Mouse (Mus musculus): ENCODE data around the gene Eef1a2. TPM values are rescaled to one million over a fixed set of nuclear protein-coding genes. Genes with fewer than 3 reads are reported as not detected.

The Eef1a2 gene
- total RNA-seq, 2 experiments from 2014 or later, result 460 to 501 TPM

DNA sequence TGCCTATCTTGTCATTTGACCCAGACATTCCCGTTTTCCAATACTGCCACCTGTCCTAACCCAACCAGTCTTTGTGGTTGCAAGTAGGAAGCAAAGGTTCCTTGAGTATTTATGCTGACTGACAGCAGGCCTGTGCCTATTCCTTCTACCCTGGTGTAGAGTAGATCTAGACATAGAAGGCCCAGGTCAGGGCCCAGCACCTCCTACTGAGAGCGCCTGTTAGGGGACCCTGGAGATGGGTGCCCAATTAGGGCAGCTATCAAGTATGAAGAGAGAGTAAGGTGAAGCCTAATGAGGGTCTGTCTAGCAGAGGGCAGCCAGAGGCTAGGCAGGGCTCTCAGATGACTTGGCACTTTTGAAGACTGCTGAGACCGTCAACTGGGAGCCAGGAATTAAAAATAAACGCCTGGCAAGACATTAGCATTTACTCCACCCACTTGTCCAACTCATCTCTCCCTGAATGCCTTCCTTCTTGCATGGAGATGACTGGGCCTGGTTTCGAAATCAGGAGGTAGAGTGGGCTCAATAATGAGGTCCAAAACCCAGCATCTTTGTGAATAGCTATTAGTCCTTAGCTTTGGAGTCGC, 995 bp upstream of the Eef1a2 start:
- DNase-seq, result no peak

- DNase-seq, result no peak
These were observed 366 bp upstream of the Eef1a2 start for GRCm38 (mm10) chr2:181157180-181157579.

DNA sequence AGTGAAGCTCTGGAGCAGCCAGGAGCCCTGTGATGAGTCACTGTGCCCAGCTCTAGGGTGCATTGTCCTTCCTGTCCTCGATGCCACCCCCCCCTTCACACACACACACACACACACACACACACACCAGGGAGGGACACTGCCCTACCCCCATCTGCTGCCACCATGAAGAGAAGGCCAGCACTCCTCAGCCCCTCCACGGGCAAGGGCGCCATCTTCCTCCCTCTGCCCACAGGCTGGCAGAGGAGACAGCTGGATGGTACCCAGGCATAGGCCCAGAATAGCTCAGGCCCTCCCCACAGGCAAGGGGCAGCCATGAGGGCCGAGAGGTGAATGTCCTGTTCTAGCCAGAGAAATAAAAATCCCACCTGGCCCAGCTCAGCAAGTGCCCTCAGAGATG, 1.0 kb downstream of the Eef1a2 start:
- peak; percentile 57 for DNase-seq

DNA sequence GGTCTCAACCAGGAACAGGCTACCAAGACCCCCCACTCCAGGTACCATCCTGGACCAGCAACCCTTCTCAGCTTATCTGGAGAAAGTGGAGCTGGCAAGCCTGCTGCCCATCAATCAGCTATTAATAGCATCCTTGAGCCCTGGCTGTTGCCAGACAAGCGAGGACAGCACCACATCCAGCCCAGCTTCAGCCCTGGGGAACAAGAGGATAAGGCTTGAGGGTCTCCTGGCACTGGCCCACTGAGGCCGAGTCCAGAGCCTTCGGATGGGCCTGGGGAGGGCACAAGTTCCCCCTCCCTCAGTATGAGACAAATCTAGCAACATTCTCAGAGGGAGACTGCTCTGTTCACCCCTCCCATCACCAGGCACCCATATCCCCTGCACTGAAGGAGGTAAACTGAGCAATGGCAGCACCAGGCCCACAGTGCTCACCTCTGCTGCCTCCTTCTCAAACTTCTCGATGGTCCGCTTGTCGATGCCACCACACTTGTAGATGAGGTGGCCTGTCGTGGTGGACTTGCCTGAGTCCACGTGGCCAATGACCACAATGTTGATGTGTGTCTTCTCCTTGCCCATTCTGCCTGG, 1.9 kb downstream of the Eef1a2 start:
- DNase-seq, result peak; percentile 37

GRCm38 (mm10) chr2:181154361-181154760, 2.5 kb downstream of the Eef1a2 start:
- no peak for DNase-seq

DNA sequence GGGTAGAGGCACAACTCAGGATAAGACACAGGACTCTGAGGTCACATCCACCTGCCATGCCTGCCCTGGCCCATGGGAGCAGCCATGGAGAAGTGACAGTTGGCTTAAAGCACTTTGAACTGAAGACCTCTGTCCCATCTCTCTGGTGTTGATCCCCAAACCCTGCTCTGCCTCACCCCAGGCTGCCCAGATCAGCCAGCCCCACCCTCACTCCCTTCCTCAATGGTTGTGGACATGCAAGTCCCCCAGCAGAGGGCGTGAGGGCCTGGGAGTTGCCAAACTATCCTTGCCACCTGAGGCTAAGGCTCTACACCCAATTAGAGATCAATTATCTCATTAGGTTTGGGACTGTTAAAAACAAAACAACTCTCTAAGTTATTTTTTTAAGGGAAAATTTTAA, 3.0 kb downstream of the Eef1a2 start:
- peak; percentile 52 for DNase-seq

- no peak for DNase-seq
These were observed 3.7 kb downstream of the Eef1a2 start for GRCm38 (mm10) chr2:181153131-181153530.

DNA sequence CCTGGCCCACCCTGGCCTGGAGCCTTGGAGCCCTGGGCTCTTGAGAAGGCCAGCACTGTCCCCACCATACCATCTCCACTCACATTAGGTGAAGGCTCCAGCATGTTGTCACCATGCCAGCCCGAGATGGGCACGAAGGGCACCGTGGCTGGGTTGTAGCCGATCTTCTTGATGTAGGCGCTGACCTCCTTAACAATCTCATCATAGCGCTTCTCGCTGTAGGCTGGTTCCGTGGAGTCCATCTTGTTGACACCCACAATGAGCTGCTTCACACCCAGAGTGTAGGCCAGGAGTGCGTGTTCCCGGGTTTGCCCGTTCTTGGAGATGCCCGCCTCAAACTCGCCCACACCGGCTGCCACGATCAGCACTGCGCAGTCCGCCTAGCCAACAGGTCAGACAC, 4.1 kb downstream of the Eef1a2 start:
- DNase-seq, result no peak

GRCm38 (mm10) chr2:181150281-181150680, 6.5 kb downstream of the Eef1a2 start:
- DNase-seq, result no peak

DNA sequence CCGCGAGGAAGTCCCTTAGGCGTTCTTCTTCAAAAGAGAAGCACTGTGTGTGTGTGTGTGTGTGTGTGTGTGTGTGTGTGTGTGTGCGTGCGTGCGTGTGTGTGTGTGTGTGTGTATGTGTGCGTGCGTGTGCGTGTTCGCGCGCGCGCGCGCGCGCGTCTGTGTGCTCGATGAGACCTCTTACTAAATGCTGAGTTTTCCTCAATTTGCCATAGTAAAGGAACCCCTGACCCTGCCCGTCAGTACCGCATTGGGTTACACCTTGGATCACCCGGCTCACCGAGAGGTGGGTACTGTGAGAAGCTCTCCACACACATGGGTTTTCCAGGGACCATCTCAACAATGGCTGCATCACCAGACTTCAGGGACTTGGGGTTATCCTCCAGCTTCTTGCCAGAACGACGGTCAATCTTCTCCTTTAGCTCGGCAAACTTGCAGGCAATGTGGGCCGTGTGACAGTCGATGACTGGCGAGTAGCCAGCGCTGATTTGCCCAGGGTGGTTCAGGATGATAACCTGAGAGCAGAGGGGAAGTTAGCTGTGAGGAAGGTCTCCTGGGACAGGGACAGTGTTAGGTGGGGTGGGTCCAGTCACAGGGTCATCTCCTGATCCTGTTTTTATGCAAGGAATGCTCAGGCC, 8.4 kb downstream of the Eef1a2 start:
- DNase-seq, result no peak

DNA sequence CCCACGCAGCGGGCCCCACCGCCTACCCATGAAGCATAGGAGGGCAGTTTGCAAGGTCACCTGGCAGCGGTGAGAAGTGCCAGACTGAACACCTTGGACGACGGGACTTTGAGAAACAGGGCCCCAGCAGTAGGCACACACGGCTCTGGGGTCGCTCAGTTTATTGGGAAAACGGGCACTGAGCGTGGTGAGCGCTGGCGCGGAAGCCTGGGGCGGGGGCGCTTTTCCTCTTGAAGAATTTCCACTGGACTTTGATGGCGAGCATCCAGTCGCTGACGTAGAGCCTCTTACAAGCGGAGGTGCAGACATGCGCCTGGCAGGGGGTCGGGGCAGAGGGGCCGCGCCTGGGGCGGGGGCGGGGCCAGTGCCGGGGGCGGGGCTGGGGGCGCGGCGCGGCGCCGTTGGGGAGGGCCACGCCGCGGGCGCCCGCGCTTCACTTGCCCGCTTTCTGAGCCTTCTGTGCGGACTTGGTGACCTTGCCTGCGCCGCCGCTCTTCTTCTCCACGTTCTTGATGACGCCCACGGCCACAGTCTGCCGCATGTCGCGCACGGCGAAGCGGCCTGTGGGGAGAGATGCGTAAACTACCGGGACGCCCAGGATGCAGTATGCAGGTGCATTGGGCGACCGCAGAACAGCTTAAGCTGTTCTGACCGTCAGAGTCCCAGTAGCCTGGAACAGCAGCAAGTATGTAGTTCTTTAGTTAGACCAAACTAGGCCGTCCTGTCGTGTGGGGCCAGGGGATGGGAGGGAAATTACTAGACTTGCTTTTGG, 9.1 kb downstream of the Eef1a2 start:
- peak; percentile 66 for DNase-seq

GRCm38 (mm10) chr2:181146976-181147545, 9.8 kb downstream of the Eef1a2 start:
- DNase-seq, result no peak

GRCm38 (mm10) chr2:181144675-181145074, 12.1 kb downstream of the Eef1a2 start:
- no peak for DNase-seq

DNA sequence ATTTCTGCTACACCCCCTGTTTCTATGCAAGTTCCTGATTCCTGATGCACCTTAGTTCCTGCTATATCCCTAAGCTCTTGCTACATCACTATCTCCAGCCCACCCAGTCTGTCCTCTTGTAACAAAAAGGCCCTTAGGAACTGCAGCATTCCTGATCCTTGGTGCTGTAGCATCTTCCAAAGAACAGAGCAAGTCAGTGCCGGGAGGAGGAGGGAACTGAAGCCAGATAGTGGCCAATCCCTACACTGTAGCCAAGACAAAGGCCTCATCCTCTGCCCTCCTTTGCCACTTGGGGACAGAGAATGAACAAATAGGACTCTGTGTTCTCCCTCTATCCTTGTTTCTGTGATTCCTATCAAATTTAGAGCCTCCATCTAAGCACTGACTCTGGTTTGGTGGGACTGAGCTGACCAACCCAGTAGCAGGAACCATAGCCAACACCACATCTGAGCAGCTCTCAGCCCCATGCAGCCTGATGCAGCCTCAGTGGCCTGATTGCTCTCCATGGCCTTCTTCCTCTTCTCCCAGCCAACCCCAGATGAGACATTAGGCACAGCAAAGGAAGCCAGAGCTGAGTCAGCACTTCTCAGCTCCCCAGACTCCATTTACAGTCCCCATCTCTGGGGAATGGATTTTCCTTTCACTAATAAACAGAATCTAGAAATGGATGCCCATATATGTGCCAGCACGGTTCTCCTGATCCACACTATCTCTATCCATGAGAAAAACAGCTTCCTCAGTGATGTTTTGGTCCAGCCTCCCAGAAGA, 13.1 kb downstream of the Eef1a2 start:
- no peak for DNase-seq

GRCm38 (mm10) chr2:181142703-181143135, 14.1 kb downstream of the Eef1a2 start:
- DNase-seq, result no peak

DNA sequence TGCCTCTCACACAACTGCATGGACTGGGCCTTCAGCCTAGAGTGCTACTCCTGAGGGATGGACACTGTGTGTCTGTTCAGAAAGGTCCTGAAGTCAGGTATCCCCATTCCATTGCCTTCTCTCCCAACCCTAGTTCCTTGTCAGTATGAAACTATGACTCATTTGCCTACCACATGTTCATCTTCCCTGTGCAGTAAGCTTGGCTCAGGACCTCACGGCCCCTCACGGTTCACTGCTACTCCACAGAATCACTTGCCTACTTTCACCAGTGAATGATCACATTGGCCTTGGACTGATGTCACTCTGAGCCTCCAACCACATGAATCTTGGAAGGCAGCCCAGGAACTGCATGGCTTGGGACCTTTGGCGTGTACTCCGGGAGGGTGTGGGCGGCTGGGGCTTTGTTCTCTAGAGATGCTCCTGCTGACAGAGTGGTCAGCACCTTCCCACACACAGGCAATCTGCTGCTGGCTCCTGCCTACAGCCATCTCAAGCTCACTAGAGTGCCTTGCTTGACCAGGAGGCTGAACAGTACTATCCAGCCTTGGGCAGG, 17.1 kb downstream of the Eef1a2 start:
- no peak for DNase-seq

- peak; percentile 75 for DNase-seq
These were observed 19.9 kb downstream of the Eef1a2 start for GRCm38 (mm10) chr2:181136934-181137333.

DNA sequence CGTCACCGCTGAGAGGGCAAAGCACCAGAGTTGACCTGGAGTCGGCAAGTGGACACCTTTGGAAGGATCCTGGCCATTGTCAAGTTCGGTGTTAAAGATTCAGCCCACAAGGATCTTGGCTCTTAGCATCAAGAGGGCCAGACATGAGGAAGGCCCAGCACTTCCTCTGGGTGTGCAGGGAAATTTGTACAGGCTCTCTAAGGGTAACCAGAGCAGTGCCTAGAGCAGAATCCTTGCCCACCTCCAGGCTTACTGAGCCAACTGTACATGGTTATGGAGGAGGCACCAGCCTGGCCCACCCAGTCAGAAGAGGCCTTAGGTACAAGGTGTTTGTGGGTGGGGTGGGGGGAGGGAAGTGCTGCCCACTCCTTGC, 21.4 kb downstream of the Eef1a2 start:
- DNase-seq, result no peak

DNA sequence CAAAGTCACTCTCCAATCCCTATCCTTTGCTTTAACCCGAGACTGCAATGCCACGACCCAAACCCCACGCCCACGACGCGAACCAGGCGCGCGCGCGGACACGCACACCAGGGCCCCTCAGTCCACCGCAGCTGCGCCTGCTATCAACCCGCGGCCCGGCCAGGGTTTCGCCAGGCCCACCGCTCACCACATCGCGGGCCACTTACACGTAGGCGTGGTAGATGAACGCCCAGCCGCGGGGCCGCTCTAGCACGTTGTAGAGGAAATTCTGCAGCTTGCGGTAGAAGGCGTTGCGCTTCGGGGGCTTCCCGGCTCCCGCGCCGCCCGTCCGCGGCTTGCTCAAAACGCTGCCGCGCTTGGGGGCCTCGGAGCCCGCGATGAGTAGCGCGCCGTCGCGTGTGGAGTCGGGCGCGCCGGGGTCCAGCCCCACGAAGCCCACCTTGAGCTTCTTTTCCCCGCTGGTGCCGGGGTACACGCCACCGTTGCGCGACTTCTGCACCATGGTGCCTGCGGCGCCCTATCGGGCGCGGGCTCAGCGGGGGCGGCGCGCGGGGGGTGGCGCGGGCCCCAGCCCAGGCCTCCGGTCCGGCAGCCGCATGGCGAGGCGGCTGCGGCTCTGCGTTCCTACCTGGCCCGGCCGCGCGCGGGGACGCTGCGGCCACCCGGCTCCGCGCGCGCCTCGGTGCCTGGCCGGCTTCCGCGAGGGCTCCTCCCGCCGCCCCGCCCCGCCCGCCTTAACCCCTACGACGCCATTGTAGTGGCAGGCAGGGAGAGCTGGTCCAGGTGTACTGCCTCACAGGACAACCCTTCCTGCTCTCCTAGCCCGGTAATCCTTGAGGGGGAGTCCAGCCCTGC, 22.0 kb downstream of the Eef1a2 start, which contains the start of gene Kcnq2:
TSS of gene Kcnq2 (minus strand) at position 710 of the 855 bp plus-strand sequence.
- DNase-seq, result no peak

- DNase-seq, result no peak
These were observed 22.8 kb downstream of the Eef1a2 start for GRCm38 (mm10) chr2:181133837-181134590.
